Mouse (Mus musculus) G1E (cell line): ENCODE results near the gene Vat1. TPM values are rescaled to one million over a fixed set of nuclear protein-coding genes. Genes with fewer than 3 reads are reported as not detected.
"Not testable (repeated sequence)": the region's sequence is repeated elsewhere in the genome, so short reads cannot be mapped to it uniquely, and the experiment has no call there.

ENCODE experiments used
- ATAC-seq: 2 replicates; pipeline ENCODE4 v1.8.0; 2016; ENCODE audit warnings: mild to moderate bottlenecking; ENCODE audit not compliant: insufficient number of reproducible peaks, poor library complexity, low FRiP score, severe bottlenecking; ENCODE audit errors: extremely low read depth
- DNase-seq: peaks from one replicate; pipeline ENCODE4 v3.0.0; 2012; ENCODE audit warnings: low spot score
- H3K27me3 ChIP-seq: 2 replicates; pipeline ENCODE4 v1.6.1; 2012; ENCODE audit warnings: mild to moderate bottlenecking, low read length, inconsistent platforms; ENCODE audit not compliant: insufficient read depth
- H3K36me3 ChIP-seq: replicated peaks from 2 replicates; pipeline ENCODE3; 2012; ENCODE audit warnings: mild to moderate bottlenecking, inconsistent platforms
- H3K4me1 ChIP-seq: 2 replicates; pipeline ENCODE4 v1.6.1; 2012; ENCODE audit warnings: low read depth, low read length, inconsistent platforms, mixed read lengths; ENCODE audit not compliant: insufficient read depth
- H3K4me3 ChIP-seq: 2 replicates; pipeline ENCODE4 v1.5.1; 2012; ENCODE audit warnings: low read depth, mild to moderate bottlenecking, inconsistent platforms, low read length, moderate library complexity, mixed read lengths
- H3K9me3 ChIP-seq: replicated peaks from 2 replicates; pipeline ENCODE4 v1.6.1; 2012; ENCODE audit warnings: inconsistent platforms
- CTCF ChIP-seq: IDR thresholded peaks from 2 replicates; pipeline ENCODE4 v1.5.1; 2012; ENCODE audit warnings: low read depth, low read length, inconsistent platforms, mixed read lengths
- GATA1 ChIP-seq: IDR thresholded peaks from 2 replicates; pipeline ENCODE4 v1.6.1; 2012; ENCODE audit warnings: borderline replicate concordance, low read length, inconsistent platforms, mixed read lengths
- GATA2 ChIP-seq: IDR thresholded peaks from 2 replicates; pipeline ENCODE4 v1.6.1; 2012; ENCODE audit warnings: low read depth, low read length, inconsistent platforms, borderline replicate concordance
- POLR2AphosphoS5 ChIP-seq: IDR thresholded peaks from 2 replicates; pipeline ENCODE4 v1.6.1; 2012; ENCODE audit warnings: low read depth, low read length, inconsistent platforms; ENCODE audit not compliant: insufficient replicate concordance
- TAL1 ChIP-seq: conservative IDR thresholded peaks from 2 replicates; pipeline ENCODE4 v1.6.1; 2012; ENCODE audit warnings: low read depth, low read length, inconsistent platforms, mixed read lengths
- polyA plus RNA-seq: library from polyadenylated mRNA; stranded (reverse); fragments of >175 nt; gene quantifications from 2 replicates; pipeline ENCODE4 v1.2.3, GENCODE M21; 2012
- total RNA-seq, 2 experiments: library from RNA; stranded (forward) in 1 of 2; stranded (reverse) in 1 of 2; fragments of 200-1000 nt in 1 of 2; fragments of >200 nt in 1 of 2; fragmentation: Nextera tagmentation in 1 of 2; gene quantifications; 2 replicates each; pipeline ENCODE4 v1.2.3; 2014 to 2017

Vat1 gene
- total and polyA plus RNA-seq, 3 experiments, result 103 to 384 (median 238) TPM

DNA sequence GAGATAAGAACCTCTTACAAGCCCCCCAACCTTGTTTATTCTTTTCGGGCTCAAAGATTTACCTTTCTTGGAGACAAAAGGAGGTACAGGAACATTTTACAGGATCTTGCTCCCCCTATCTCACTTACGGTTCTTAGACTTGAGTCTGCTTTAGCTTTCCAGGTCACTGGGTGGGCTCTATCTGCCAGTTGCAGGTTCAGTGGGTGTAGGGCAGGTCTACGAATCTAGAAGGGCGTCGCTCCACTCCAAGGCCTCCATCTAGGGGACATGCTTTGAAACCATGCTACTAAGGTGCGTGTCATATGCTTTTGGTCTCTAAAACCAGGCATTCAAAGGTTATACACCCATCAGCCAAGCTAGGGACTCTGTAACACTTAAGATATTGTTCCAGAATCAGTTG lies 18.2 kb upstream of the Vat1 start:
- peak overlapping the region; percentile 35; the same call in 1 of the 2 replicates for H3K4me3 ChIP-seq
- H3K9me3 ChIP-seq, result no peaks in the 10 kb centered on the region
- H3K27me3 ChIP-seq, result peaks cover under 1% of the 10 kb centered on the region; the same call in 1 of the 2 replicates
- ATAC-seq, result no peak
- peaks cover 29% of the 10 kb centered on the region for H3K36me3 ChIP-seq
- DNase-seq, result no peak
- peaks cover 81% of the 10 kb centered on the region for H3K4me1 ChIP-seq
- TF ChIP-seq GATA1 (no peak), TAL1 (peak; percentile 47; the same call in 1 of the 2 replicates)

DNA sequence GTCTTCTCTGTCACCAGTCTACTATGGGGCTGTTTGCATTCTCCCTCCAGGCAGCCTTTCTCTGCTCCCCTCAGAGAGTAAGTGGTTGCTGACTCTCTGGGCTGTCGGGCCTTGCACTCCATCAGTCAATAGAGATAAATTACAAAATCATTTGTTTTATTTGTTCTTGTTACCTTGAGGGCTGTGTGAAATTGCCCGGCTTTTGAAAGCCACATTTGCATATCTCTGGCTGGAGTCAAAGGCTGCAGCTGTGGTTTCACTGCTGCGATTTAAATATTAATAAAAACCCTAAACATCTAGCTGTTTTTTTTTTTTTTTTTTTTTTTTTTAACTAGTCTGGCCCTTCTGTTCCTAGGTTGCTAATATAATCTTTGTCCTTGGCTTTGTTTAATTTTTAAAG lies 17.8 kb upstream of the Vat1 start:
- no peak for DNase-seq
- no peak overlapping the region for H3K4me3 ChIP-seq
- H3K27me3 ChIP-seq, result peaks cover 3% of the 10 kb centered on the region; the same call in 1 of the 2 replicates
- TF ChIP-seq TAL1, result no peak
- no peak for TF ChIP-seq POLR2AphosphoS5
- no peak for TF ChIP-seq GATA2
- no peak for TF ChIP-seq GATA1
- TF ChIP-seq CTCF, result no peak
- H3K9me3 ChIP-seq, result no peaks in the 10 kb centered on the region
- no peak for ATAC-seq
- H3K36me3 ChIP-seq, result peaks cover 24% of the 10 kb centered on the region
- peaks cover 85% of the 10 kb centered on the region for H3K4me1 ChIP-seq

DNA sequence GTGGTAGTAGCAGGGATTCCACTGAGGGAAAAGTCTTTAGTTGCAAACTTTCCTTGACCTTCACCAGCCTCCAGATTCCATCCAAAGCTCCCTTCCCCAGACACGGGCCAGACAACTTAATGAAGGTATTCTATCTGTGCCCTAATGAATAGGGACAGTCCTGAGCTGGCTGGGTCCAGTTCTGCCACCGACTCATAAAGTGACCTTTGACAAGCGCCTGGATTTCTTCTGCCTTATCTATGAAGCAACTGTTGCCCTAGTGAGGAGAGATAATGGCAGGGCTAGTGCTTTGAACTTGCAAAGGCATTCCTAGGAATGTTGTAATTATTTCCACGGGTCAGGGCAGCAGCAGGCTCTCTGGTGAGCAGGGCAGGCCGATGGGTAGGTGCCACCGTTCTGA lies 14.9 kb upstream of the Vat1 start:
- no peaks in the 10 kb centered on the region for H3K36me3 ChIP-seq
- no peak for ATAC-seq
- H3K4me3 ChIP-seq, result no peak overlapping the region
- no peak for DNase-seq
- no peak for TF ChIP-seq POLR2AphosphoS5
- no peak for TF ChIP-seq GATA2
- no peak for TF ChIP-seq GATA1
- peaks cover 3% of the 10 kb centered on the region; the same call in 1 of the 2 replicates for H3K27me3 ChIP-seq
- H3K9me3 ChIP-seq, result no peaks in the 10 kb centered on the region
- peaks cover 75% of the 10 kb centered on the region for H3K4me1 ChIP-seq

DNA sequence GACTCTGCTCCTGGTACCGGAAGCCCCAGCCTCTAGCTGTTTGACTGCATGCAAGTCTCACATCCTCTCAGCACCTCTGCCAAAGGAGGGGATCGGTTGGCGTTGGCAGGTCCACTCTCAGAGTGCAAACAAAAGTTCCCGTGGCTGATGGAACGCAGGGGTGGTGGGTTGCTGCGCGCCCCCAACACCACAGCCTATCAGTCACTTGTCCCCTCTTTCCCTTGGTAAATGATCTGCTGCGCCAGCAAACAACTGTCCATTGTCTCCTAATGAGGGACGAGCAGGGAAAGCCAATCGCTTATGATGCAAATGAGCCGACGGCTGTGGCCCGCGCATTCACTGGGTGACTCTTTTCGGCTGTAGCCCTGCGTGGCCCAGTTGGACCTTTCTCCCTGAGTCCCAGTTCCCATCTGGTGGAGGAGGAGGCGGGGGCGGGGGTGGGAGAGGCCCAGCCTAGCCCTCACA lies 13.2 kb upstream of the Vat1 start:
- Histone ChIP-seq H3K4me1 (peaks cover 61% of the 10 kb centered on the region), H3K9me3 (no peaks in the 10 kb centered on the region), H3K36me3 (no peaks in the 10 kb centered on the region), H3K27me3 (peaks cover 3% of the 10 kb centered on the region; the same call in 1 of the 2 replicates), H3K4me3 (no peak overlapping the region)
- DNase-seq (no peak), ATAC-seq (no peak)
- TF ChIP-seq GATA1 (no peak), TAL1 (no peak), GATA2 (no peak), CTCF (no peak), POLR2AphosphoS5 (no peak)

DNA sequence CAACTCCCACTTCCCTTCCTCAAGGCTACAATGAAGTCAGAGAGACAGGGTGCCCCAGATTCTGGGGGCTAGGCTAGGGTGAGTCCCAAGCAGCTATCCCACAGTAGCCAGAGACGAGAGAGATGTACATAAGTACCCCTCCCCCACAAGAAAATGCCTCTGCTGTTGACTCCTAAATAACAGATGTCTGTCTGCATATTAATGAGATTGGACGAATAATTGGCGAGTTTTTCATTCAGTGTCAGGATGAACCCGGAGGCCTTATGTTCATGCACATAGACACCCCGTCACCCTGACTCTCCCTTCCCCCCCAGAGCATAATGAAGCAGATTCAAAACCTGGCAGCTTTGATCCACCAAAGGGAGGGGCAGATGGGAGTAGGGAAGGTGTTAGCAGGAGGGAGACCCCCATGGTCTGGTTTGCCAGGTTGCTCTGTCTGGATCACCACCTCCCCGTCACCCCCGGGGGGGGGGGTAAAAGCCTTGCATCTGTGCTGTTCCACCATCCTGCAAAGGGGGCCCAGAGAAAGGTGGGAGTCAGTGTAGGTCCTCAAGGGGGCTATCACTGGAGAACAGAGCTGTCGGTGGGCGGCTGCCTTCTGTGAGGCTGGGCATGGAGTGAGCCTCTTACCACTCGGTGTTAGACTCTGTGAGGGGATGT lies 11.7 kb upstream of the Vat1 start:
- TF ChIP-seq GATA2 (no peak), GATA1 (no peak), CTCF (no peak), TAL1 (no peak), POLR2AphosphoS5 (no peak)
- ATAC-seq (no peak), DNase-seq (no peak)
- Histone ChIP-seq H3K36me3 (no peaks in the 10 kb centered on the region), H3K4me1 (peaks cover 55% of the 10 kb centered on the region), H3K9me3 (no peaks in the 10 kb centered on the region), H3K27me3 (peaks cover 3% of the 10 kb centered on the region; the same call in 1 of the 2 replicates), H3K4me3 (no peak overlapping the region)

DNA sequence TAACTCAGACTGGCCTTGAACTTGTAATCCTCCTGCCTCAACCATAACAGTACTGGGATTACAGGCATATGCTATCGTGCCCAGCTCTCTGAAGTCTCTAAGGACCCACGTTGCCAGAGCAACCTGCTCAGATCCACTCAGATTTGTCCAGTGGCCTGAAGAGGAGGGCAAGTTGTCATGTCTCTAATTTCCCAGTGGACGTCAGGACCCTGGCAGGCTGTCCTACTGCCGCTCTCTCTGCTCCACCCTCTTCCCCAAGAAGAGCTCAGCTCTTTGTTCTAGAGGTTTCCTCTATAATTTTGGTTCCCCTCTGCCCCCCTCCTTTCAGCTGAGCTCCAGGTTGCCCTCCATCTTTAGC lies 11.1 kb upstream of the Vat1 start:
- Histone ChIP-seq H3K9me3 (no peaks in the 10 kb centered on the region), H3K27me3 (peaks cover 3% of the 10 kb centered on the region; the same call in 1 of the 2 replicates), H3K4me3 (no peak overlapping the region), H3K4me1 (peaks cover 60% of the 10 kb centered on the region), H3K36me3 (peaks cover 4% of the 10 kb centered on the region)
- ATAC-seq, result no peak
- no peak for TF ChIP-seq CTCF
- no peak for TF ChIP-seq GATA2
- TF ChIP-seq TAL1, result no peak
- TF ChIP-seq POLR2AphosphoS5, result no peak
- TF ChIP-seq GATA1, result no peak
- DNase-seq, result no peak

DNA sequence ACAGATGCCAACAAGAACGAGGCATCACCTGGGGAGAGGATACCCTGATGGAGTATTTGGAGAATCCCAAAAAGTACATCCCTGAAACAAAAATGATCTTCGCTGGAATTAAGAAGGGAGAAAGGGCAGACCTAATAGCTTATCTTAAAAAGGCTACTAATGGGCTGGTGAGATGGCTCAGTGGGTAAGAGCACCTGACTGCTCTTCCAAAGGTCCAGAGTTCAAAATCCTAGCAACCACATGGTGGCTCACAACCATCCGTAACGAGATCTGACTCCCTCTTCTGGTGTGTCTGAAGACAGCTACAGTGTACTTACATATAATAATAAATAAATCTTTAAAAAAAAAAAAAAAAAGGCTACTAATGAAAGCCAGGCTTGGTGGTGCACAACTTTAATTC lies 10.3 kb upstream of the Vat1 start:
- peaks cover 62% of the 10 kb centered on the region for H3K4me1 ChIP-seq
- peaks cover 12% of the 10 kb centered on the region for H3K36me3 ChIP-seq
- not testable (repeated sequence) for ATAC-seq, H3K9me3 ChIP-seq, H3K4me3 ChIP-seq, DNase-seq, H3K27me3 ChIP-seq
